Mouse (Mus musculus): ENCODE measurements at regions not wholly inside any gene's neighbourhood (a gene's known extent, or its start where the extent isn't known, plus 50 kb on each side); places are given as distances from the start of the nearest gene placed in this dataset.

DNA sequence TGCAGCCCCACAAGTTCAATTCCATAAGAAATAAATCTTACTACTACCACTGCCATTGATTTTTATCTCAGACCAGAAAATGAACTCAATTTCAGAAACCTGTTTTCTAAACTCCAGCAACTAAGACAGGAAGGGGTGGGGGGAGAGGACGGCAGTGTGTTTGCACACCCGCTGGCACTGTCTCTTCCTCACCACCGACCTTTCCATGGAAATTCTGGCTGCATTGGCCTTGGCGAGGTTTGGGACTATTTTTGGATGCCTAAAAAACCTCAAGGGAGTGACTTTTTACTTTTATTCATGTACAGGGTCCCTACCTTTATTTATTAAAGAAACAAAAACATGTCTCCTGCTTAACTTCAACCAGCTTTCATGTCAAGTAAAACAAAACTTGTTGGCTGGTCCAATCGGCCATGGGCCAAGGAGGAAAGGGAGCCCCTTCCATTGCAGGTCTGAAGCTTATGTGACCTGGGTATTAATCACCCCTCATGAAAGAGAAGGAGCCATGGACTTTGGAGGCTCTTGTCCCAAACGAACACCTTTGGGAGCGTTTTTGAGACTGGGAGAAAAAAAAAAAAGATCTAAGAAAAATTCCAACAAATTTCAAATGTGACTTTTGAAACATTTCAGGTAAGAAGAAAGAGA is 167.2 kb upstream of the 2610301B20Rik start:
- TF ChIP-seq CHD2 (IDR thresholded peaks at IDR 0.05; ENCODE audit: low read depth, low read length) (no peak), HCFC1 (IDR thresholded peaks at IDR 0.05; ENCODE audit: borderline replicate concordance, insufficient read depth, low read length) (no peak), MAFK (IDR thresholded peaks at IDR 0.05; ENCODE audit: insufficient read depth, low read depth, low read length) (no peak)
